Mouse (Mus musculus): ENCODE measurements around the gene Zc3h7b. TPM values are rescaled to one million over a fixed set of nuclear protein-coding genes. Genes with fewer than 3 reads are reported as not detected.

Gene Zc3h7b
- polyA plus RNA-seq (2017; shearing (Covaris generic)) = 3.7 TPM

DNA sequence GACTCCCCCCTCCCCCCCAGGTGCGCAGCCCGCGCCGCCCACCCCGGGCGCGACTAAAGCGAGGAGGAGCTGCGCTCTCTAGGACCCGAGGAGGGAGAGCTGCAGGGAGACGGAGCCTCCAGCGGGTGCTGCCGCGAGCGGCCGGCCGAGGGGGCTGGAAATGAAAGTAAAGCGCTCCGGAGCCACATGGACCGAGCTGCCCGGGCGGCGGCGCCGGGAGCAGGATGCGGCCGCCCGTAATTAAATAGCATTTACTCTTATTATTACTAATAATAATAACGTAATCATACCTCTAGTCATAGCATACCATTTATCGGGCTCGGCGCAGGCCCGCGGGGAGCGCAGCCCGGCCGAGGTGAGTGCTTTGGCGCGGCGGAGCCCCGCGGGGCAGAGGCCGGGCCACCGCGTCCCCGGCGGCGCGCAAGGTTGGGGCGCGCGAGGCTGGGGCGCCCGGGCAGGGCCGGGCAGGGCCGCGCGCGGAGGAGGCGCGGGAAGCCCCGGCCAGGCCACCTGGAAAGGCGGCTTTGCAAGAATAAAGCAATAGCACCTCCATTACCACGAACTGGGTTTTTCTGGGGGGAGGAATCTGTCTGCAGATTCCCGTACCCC, at the start of gene Zc3h7b, which contains the start of gene Rangap1:
Zc3h7b (plus strand) TSS at position 66 of the 609 bp plus-strand sequence.
Rangap1 (minus strand) TSS at position 539 of the 609 bp plus-strand sequence.

DNA sequence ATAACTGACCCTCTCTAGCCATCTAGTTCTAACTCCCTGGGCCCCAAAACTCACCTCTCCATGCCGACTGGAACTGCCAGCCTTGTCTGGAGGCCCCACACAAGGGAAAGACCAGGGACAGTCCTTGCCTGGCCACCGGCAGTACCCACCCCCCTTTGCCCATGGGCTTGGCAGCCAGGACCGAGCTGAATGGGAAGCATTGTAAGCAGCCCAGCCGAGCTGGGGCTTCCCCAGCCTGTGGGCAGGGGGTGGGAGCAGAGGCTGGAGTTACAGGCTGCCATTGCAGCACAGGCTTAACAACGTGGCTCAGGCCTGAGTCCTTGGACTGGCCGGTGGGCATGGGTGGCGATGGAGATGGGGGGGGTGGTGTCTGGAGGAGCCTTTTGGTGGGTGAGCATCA, 47.7 kb upstream of the Zc3h7b start, which contains the start of gene Chadl:
Chadl (minus strand) TSS at position 113 of the 400 bp plus-strand sequence.

DNA sequence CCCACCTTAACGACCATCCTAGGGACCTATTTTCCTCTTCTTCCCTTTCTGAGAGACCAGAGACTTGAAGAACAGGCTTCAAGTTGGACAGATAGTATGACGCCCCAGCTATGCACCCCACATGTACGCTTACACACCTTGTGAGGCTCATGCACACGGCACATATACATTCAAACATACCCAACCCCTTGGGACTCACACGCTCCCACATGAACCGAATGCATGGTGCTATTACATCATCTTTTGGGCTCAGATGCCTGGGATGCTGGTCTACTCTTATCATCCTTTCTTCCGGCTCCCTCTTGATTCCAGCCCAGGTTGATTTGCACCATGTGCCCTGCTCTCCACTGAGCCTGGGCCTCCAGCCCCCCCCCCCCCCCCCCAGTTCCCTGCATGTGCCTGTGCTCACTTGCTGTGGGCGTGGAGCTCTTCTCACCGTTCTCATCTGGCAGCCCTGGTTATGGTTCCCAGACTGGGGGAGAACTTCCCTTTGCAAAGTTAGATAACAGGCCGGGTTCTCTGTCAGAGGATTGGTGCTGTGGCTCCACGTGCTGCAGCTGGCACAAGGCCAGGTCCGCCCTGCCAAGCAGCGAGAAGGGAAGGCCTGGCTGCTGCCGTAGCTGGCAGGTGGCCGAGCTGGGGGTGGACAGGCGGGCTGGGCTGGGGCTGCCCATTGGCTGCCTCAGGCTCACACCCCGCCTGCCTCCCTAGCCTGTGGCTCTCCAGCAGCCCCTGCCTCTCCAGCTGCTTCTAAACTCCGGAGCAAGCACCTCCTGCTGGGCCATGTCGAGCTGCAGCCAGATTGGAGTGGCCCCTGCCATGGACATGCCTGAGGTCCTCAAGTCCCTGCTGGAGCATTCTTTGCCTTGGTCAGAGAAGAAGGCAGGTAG, 57.4 kb downstream of the Zc3h7b start, which contains the start of gene Tef:
Tef (plus strand) TSS at position 421 of the 890 bp plus-strand sequence.

Other genes starting within 250 kb of the Zc3h7b start
- 34.3 TPM for gene Ep300, start 159.7 kb upstream of the Zc3h7b start, polyA plus RNA-seq (2017; shearing (Covaris generic))
- gene L3mbtl2, start 81.2 kb upstream of the Zc3h7b start, polyA plus RNA-seq (2017; shearing (Covaris generic)) = 25.9 TPM
- 0.32 TPM for gene Chadl, start 47.8 kb upstream of the Zc3h7b start, polyA plus RNA-seq (2017; shearing (Covaris generic))
- gene Rangap1, start 473 bp downstream of the Zc3h7b start, polyA plus RNA-seq (2017; shearing (Covaris generic)) = 68.9 TPM
- gene Tef, start 57.4 kb downstream of the Zc3h7b start, polyA plus RNA-seq (2017; shearing (Covaris generic)) = 31.5 TPM
- 345 TPM for gene Tob2, start 113.7 kb downstream of the Zc3h7b start, polyA plus RNA-seq (2017; shearing (Covaris generic))
- gene Phf5a, start 126.9 kb downstream of the Zc3h7b start, polyA plus RNA-seq (2017; shearing (Covaris generic)) = 63.5 TPM
- 114 TPM for gene Aco2, start 127.3 kb downstream of the Zc3h7b start, polyA plus RNA-seq (2017; shearing (Covaris generic))
- 33.6 TPM for gene Polr3h, start 181.2 kb downstream of the Zc3h7b start, polyA plus RNA-seq (2017; shearing (Covaris generic))
- 0.16 TPM for gene Csdc2, start 191.7 kb downstream of the Zc3h7b start, polyA plus RNA-seq (2017; shearing (Covaris generic))
- 13.0 TPM for gene Pmm1, start 215.9 kb downstream of the Zc3h7b start, polyA plus RNA-seq (2017; shearing (Covaris generic))
- gene 1700029P11Rik, start 235.5 kb downstream of the Zc3h7b start, polyA plus RNA-seq (2017; shearing (Covaris generic)) = not detected
- gene Xrcc6, start 242.8 kb downstream of the Zc3h7b start, polyA plus RNA-seq (2017; shearing (Covaris generic)) = 34.0 TPM